Mouse (Mus musculus) stomach, embryonic 15.5 days (tissue): Measurements from ENCODE around the gene Mlph. TPM values are rescaled to one million over a fixed set of nuclear protein-coding genes. Genes with fewer than 3 reads are reported as not detected.

Experiments
- ATAC-seq: fragments of 200-750 bp; cut with Nextera tagmentation; 2 replicates; pipeline ENCODE4 v1.8.0; 2017; ENCODE audit warnings: low read depth, moderate number of reproducible peaks, moderate TSS enrichment; ENCODE audit not compliant: insufficient read depth, low FRiP score
- H3K27ac ChIP-seq: fragments of 300-500 bp; sonication (generic); 2 replicates; pipeline ENCODE4 v1.5.1; 2015; ENCODE audit warnings: mild to moderate bottlenecking, inconsistent platforms
- H3K27me3 ChIP-seq: fragments of 300-500 bp; sonication (generic); replicated peaks from 2 replicates; pipeline ENCODE4 v1.6.1; 2015; ENCODE audit warnings: inconsistent platforms
- H3K36me3 ChIP-seq: fragments of 300-500 bp; sonication (generic); 2 replicates; pipeline ENCODE4 v1.6.1; 2015; ENCODE audit warnings: inconsistent platforms
- H3K4me1 ChIP-seq: fragments of 300-500 bp; sonication (generic); 2 replicates; pipeline ENCODE4 v1.6.1; 2015; ENCODE audit warnings: inconsistent platforms
- H3K4me2 ChIP-seq: fragments of 300-500 bp; sonication (generic); 2 replicates; pipeline ENCODE4 v1.6.1; 2015; ENCODE audit warnings: mild to moderate bottlenecking, inconsistent platforms
- H3K4me3 ChIP-seq: fragments of 300-500 bp; sonication (generic); replicated peaks from 2 replicates; pipeline ENCODE4 v1.5.1; 2015; ENCODE audit warnings: inconsistent platforms
- H3K9ac ChIP-seq: fragments of 300-500 bp; sonication (generic); 2 replicates; pipeline ENCODE4 v1.6.1; 2015; ENCODE audit warnings: inconsistent platforms
- H3K9me3 ChIP-seq: fragments of 300-500 bp; sonication (generic); 2 replicates; pipeline ENCODE4 v1.6.1; 2016; ENCODE audit warnings: inconsistent platforms
- WGBS: fragments of 180-500 bp; shearing (Covaris S2); methylation state at CpG from one replicate; pipeline ENCODE4 v1.1.7; 2015; 5-methylcytosine and 5-hydroxymethylcytosine counted together
- polyA plus RNA-seq: library from polyadenylated mRNA; unstranded; fragments of >200 nt; fragmentation: Nextera tagmentation; extraction: Ambion mirVana; gene quantifications from 2 replicates; pipeline ENCODE4 v1.2.1, GENCODE M21; 2015

Mlph gene
- polyA plus RNA-seq, 1 experiment from 2014 or later: 2.3 TPM

DNA sequence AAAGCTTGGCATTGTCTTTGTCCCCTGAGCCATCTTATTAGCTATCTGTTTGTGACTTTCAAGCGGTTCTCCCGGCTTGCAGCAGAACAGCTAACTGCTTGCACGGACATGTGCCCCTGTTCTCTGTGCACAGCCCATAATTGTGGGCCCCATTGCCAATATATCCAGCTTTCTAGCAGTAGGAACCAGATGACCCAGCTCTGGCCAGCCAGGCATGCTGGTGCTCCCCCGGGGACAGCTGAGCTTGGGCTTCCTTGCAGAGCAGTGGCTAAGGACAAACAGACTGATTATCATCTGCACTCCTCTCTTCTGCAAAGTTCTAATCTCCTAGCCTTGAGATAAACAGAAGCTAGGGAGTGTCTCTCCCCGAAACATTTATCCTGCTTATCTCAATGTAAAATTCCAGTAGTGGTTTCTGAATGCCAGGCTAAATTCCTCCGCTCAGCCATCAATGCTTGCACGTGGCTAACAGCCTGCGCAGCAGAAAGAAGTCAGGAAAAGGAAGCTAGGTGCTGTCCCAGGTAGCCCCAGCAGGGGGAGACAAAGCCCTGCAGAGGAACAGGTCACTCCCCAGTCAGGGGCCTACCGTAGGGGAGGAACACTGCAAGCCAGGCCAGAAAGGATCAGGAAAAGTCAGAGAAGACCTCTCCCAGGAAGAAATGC is 58.2 kb downstream of the Mlph start:
- Histone ChIP-seq H3K36me3 (no peaks in the 10 kb centered on the region), H3K4me2 (no peak overlapping the region), H3K27me3 (no peaks in the 10 kb centered on the region), H3K4me3 (no peak overlapping the region), H3K9ac (no peak overlapping the region), H3K4me1 (peaks cover 17% of the 10 kb centered on the region), H3K27ac (0 out of 2 replicates have a peak overlapping the region, but pooled peaks have one; percentile 40), H3K9me3 (no peaks in the 10 kb centered on the region)
- 22% methylated on average over 9 of the region's 9 CpGs for WGBS
- peak; percentile 50; the same call in 1 of the 2 replicates for ATAC-seq

GRCm38 (mm10) chr1:90973574-90973911 is 58.7 kb downstream of the Mlph start:
- ATAC-seq: no peak
- Histone ChIP-seq H3K27me3 (no peaks in the 10 kb centered on the region), H3K4me2 (no peak overlapping the region), H3K9me3 (no peaks in the 10 kb centered on the region), H3K4me3 (no peak overlapping the region), H3K27ac (0 out of 2 replicates have a peak overlapping the region, but pooled peaks have one; percentile 40), H3K36me3 (no peaks in the 10 kb centered on the region), H3K9ac (no peak overlapping the region), H3K4me1 (peaks cover 17% of the 10 kb centered on the region)
- WGBS: 72% methylated on average over 2 of the region's 2 CpGs

DNA sequence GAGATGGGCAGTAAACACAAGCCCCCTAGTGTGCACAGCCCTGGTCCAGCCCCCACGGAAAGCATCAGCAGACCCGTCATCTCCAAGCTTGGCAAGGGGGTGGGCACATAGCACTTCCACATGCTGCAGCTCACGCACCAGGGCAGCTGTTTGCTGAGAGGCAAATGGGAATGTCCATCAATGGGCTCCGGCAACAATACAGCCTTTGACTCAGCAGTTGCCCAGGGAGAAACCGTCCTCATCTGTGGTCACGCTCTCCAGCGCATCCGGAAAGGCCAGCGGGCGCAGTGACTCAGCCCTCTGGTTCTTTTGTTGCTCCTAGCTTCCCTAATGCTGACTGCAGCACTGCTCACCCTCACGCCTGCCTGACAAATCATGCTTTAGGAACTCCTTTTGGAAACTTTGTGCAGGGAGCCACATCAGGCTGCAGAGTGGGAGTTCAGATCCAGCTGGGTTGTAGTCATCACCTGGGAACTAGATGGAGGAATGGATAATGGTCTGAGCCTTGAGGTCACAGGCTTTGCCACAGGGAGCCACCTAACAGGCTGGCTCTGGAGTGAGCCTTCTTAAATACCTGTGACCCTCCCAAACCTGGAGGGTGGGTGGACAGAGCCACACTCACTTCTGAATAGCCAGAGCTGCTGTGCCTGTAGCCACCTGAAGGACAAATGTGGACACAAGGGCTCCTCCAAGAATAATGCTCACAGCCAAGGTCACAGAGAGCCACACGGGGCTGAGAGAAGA is 60.2 kb downstream of the Mlph start:
- Histone ChIP-seq H3K36me3 (no peaks in the 10 kb centered on the region), H3K4me3 (no peak overlapping the region), H3K27ac (no peak overlapping the region), H3K9ac (no peak overlapping the region), H3K9me3 (no peaks in the 10 kb centered on the region), H3K27me3 (no peaks in the 10 kb centered on the region), H3K4me1 (peaks cover 10% of the 10 kb centered on the region), H3K4me2 (no peak overlapping the region)
- WGBS: 46% methylated on average over 12 of the region's 12 CpGs
- no peak; the same call in 1 of the 2 replicates for ATAC-seq

DNA sequence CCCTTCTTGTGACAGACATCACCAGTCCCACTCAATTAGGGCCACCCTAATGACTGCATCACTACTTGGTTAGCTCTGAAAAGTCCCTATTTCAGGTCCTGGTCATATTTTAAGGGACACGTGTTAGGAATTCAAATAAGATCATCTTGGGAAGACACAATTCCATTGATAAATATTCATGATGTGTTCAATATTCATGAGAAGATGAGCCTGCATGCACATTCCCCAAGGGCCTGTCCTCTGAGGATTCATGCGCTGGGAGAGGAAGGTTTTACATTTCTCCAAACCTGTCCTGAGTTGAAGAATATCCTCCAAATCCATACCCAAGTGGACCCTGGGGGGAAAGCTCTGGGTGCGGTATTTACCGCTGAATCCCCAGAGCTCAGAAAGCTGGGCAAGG is 61.1 kb downstream of the Mlph start:
- no peaks in the 10 kb centered on the region for H3K27me3 ChIP-seq
- peaks cover 11% of the 10 kb centered on the region for H3K4me1 ChIP-seq
- WGBS: 88% methylated on average over 4 of the region's 4 CpGs
- H3K9ac ChIP-seq: no peak overlapping the region
- no peak overlapping the region for H3K4me3 ChIP-seq
- H3K27ac ChIP-seq: no peak overlapping the region
- no peak for ATAC-seq
- H3K9me3 ChIP-seq: no peaks in the 10 kb centered on the region
- H3K4me2 ChIP-seq: no peak overlapping the region
- no peaks in the 10 kb centered on the region for H3K36me3 ChIP-seq

DNA sequence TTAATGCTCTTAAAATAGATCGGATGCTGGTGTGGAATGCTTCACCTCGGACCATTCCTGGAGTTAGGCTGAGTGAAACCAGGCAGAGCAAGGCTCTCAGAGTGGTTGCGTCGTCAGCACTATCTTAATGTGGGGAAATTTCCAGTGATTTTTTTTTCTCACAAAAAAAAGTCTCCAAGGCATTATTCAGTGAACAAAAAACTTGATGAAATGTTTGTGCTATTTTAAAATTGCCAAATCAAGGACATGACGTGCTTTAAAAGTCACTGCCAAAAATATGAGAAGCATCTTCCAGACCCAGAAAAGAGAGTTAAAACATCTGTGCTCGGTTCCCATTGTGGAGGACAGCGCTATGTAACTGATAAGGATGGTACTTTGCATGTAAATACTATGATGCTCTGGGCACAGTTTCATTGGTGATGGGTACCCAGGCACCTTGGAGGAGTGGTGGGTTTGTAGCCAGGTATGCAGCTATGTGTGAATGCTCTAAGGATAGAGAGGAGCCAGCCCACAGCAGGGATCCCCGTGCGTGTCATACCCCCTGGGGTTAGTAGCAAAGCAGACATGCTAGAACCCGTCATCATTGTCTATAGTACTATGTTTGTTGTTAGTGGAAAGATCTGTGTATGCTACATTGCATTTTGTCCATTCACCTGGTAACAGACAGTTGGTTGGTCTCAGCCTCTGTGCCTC is 65.9 kb downstream of the Mlph start:
- H3K4me1 ChIP-seq: 0 out of 2 replicates have a peak, but pooled peaks cover 5% of the 10 kb centered on the region
- H3K27ac ChIP-seq: peak overlapping the region; percentile 65
- H3K9ac ChIP-seq: no peak overlapping the region
- no peaks in the 10 kb centered on the region for H3K27me3 ChIP-seq
- no peak overlapping the region for H3K4me3 ChIP-seq
- no peaks in the 10 kb centered on the region for H3K36me3 ChIP-seq
- peak; percentile 58 for ATAC-seq
- H3K4me2 ChIP-seq: no peak overlapping the region
- WGBS: 55% methylated on average over 10 of the region's 10 CpGs
- no peaks in the 10 kb centered on the region for H3K9me3 ChIP-seq

GRCm38 (mm10) chr1:90981346-90981745 is 66.5 kb downstream of the Mlph start:
- H3K9me3 ChIP-seq: no peaks in the 10 kb centered on the region
- 0 out of 2 replicates have a peak, but pooled peaks cover 5% of the 10 kb centered on the region for H3K4me1 ChIP-seq
- no peak overlapping the region for H3K4me3 ChIP-seq
- no peak overlapping the region for H3K4me2 ChIP-seq
- H3K9ac ChIP-seq: no peak overlapping the region
- 67% methylated on average over 3 of the region's 3 CpGs for WGBS
- ATAC-seq: no peak
- H3K36me3 ChIP-seq: no peaks in the 10 kb centered on the region
- H3K27ac ChIP-seq: peak overlapping the region; percentile 65
- H3K27me3 ChIP-seq: no peaks in the 10 kb centered on the region

- H3K36me3 ChIP-seq: no peaks in the 10 kb centered on the region
- no peak for ATAC-seq
- 88% methylated on average over 1 of the region's 1 CpGs for WGBS
- no peak overlapping the region for H3K4me3 ChIP-seq
- no peaks in the 10 kb centered on the region for H3K9me3 ChIP-seq
- H3K27me3 ChIP-seq: no peaks in the 10 kb centered on the region
- H3K9ac ChIP-seq: no peak overlapping the region
- H3K4me1 ChIP-seq: peaks cover 12% of the 10 kb centered on the region; the same call in 1 of the 2 replicates
- no peak overlapping the region for H3K4me2 ChIP-seq
- no peak overlapping the region for H3K27ac ChIP-seq
These were observed 81.0 kb downstream of the Mlph start for GRCm38 (mm10) chr1:90995916-90996315.

DNA sequence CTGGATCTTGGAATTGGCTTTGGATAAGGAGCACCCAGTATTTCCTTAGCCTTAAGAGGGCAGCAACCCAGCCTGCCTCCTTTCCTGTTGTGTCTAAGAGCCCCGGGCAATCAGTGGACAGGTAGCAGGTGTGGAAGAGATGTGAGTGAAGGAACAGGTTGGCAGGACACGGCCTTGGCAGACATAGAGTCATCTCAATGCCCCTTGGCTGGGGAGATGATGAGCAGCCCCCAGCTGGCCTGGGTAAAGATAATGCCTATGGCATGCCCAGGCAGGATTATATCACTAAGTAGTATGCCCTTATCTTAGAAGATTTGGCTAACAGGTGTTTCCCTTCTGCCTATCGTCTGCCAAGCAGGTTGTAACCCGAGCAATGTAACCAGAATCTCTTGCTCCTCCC is 82.3 kb downstream of the Mlph start:
- 53% methylated on average over 4 of the region's 4 CpGs for WGBS
- no peak overlapping the region for H3K4me3 ChIP-seq

DNA sequence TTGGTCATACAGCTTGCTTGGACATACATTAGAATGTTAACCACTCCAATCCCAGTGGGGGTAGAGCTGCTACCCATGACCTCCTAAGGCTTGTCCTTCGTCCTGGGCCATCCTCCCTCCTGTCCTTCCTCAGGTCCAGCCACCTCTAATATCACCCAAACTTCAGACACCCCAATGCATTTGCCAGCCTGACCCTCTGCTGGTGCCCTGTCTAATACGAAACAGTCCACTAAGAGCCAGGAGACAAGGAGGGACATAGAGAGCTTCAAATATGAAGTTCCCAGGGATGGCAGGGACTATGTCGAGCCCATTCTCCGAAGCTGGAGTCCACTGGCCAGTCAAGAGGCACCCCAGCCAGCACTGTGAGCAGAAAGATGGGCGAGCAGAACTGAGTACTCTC is 82.8 kb downstream of the Mlph start:
- Histone ChIP-seq H3K9ac (no peak overlapping the region), H3K36me3 (no peaks in the 10 kb centered on the region), H3K9me3 (no peaks in the 10 kb centered on the region), H3K4me3 (no peak overlapping the region), H3K27ac (no peak overlapping the region), H3K4me1 (peaks cover 12% of the 10 kb centered on the region; the same call in 1 of the 2 replicates), H3K4me2 (peak overlapping the region; percentile 99), H3K27me3 (no peaks in the 10 kb centered on the region)
- 82% methylated on average over 5 of the region's 5 CpGs for WGBS
- no peak; the same call in 1 of the 2 replicates for ATAC-seq

More for the DNA sequence above, 82.3 kb downstream of the Mlph start:
- no peaks in the 10 kb centered on the region for H3K27me3 ChIP-seq
- peaks cover 12% of the 10 kb centered on the region; the same call in 1 of the 2 replicates for H3K4me1 ChIP-seq
- ATAC-seq: no peak
- no peaks in the 10 kb centered on the region for H3K36me3 ChIP-seq
- H3K9me3 ChIP-seq: no peaks in the 10 kb centered on the region
- no peak overlapping the region for H3K27ac ChIP-seq
- no peak overlapping the region for H3K9ac ChIP-seq
- no peak overlapping the region for H3K4me2 ChIP-seq

DNA sequence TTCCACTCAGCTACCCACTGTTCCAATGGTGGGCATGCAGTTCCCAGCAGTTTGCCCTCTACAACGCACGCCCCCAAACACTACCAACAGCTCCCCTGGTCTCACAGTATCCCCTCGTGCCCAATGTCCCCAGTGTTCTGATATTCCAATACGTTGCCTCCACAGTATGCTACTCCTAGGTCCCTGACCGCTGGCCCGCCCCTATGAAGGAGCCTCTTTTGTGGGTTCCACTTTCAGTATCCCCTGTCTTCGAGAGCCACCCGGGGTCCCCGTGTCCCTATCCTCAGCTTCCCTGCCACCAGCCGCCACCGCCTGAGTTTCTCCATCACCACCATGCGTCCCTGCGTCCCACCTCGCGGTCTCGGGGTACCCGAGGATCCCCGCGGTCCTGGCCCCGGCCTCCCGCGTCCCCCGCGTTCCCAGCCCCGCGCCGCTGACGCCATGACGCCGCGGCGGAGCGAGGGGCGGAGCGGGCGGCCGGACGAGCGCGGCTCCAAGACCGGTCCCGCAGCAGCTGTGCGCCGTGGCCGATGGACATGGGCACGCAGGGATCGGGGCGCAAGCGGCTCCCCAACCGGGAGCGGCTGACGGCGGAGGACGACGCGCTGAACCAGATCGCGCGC is 83.5 kb downstream of the Mlph start, which contains the start of gene Lrrfip1:
Gene Lrrfip1, plus strand, starts transcription at position 470 of the 623 bp plus-strand sequence.
- Histone ChIP-seq H3K36me3 (no peaks in the 10 kb centered on the region), H3K27me3 (no peaks in the 10 kb centered on the region), H3K9me3 (no peaks in the 10 kb centered on the region), H3K4me2 (peak within 1 kb of the TSS; percentile 99), H3K27ac (peak within 1 kb of the TSS; percentile 22; the same call in 1 of the 2 replicates), H3K9ac (peak within 1 kb of the TSS; percentile 61), H3K4me1 (peaks cover 12% of the 10 kb centered on the region; the same call in 1 of the 2 replicates), H3K4me3 (peak within 1 kb of the TSS; percentile 85)
- WGBS: 2% methylated on average over 57 of the region's 59 CpGs
- ATAC-seq: peak; percentile 73

DNA sequence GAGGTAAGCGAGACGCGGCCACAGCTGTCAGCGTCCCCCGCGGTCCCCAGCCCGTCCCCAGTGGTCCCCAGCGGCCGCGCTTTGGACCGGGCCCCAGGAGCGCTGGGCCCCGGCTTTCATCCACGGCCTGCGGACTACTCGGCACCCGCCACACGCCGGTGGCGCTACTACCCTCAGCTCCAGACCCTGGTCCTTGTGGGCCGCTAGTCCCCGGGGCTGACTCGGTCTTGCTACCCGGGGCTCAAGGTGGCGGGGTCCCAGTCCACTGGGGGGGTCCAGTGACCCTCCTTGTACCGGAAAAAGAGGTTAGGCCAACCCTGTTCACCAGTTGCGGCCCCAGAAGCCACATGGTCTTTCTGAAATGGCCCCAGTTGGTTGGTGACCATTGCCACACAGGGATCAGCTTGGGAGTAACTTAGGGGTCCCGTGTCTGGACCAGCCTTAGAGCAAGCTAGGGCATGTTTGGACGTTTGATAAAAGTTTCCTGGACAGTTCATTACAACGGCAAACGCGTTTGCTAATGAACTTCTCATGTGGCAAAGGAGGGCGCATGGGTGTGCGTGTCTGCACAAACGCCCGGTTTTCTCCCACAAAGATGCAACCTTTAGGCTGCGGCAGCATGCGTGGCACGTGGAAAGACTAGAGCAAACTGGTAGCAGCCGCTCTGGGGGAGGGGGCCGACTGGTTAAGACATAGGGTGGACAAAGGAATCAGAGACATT is 84.2 kb downstream of the Mlph start:
- no peaks in the 10 kb centered on the region for H3K36me3 ChIP-seq
- H3K9me3 ChIP-seq: no peaks in the 10 kb centered on the region
- H3K4me1 ChIP-seq: peaks cover 12% of the 10 kb centered on the region; the same call in 1 of the 2 replicates
- WGBS: 1% methylated on average over 37 of the region's 41 CpGs
- ATAC-seq: peak; percentile 53; the same call in 1 of the 2 replicates
- H3K27ac ChIP-seq: 0 out of 2 replicates have a peak overlapping the region, but pooled peaks have one; percentile 11
- H3K4me3 ChIP-seq: peak overlapping the region; percentile 85
- peak overlapping the region; percentile 99 for H3K4me2 ChIP-seq
- peak overlapping the region; percentile 61 for H3K9ac ChIP-seq
- H3K27me3 ChIP-seq: no peaks in the 10 kb centered on the region
